Comparison of ENCODE assay signal across 15 mouse cellular contexts in genomic region chr1:60998008-60998557, GRCm38 (mm10). TPM values are rescaled to one million over a fixed set of nuclear protein-coding genes. Genes with fewer than 3 reads are reported as not detected.
A peak's percentile ranks its signal among the peaks of the same experiment; 100 is the strongest.
DNase-seq lines count a peak whose midpoint lies in the region; ATAC-seq and TF ChIP-seq lines count a peak whose summit lies in the region.
"Had no signal": no experiment of that assay in that cellular context is flagged by ENCODE, and none has a peak within 500 bp of the region (broad histone marks: within the 10 kb centered on the region; RNA-seq: fewer than 3 reads in every experiment).

No protein-coding gene starts in this region.

- peak overlapping the region; percentile 1; the same call in 1 of the 2 replicates for H3K4me2 ChIP-seq in heart, embryonic 14.5 days (ENCODE audit: low read length)
- H3K4me2 ChIP-seq: heart, embryonic 12.5 days; liver, embryonic 13.5 days had no signal

- no peak overlapping the region for H3K4me3 ChIP-seq in heart, embryonic 14.5 days (ENCODE audit: control insufficient read depth in 1 of 2, insufficient read depth in 1 of 2, low read depth in 1 of 2, low read length in 2 of 2)
- H3K4me3 ChIP-seq in left cerebral cortex, adult 2 months, result no peak overlapping the region
- H3K4me3 ChIP-seq: forebrain, embryonic 10.5 days; heart, embryonic 12.5 days; liver, embryonic 13.5 days had no signal

- TF ChIP-seq CTCF in left cerebral cortex, adult 2 months (IDR thresholded peaks at IDR 0.05), result peak; percentile 45

- ATAC-seq in heart, embryonic 14.5 days (ENCODE audit: insufficient number of reproducible peaks, insufficient read depth, low FRiP score, low read depth), result no peak

- DNase-seq in heart, postnatal 10 days, result no peak
- DNase-seq in left cerebral cortex, adult 2 months (ENCODE audit: extremely low spot score in 1 of 2, low spot score in 2 of 2), result no peak
- no peak for DNase-seq in left cerebral cortex, postnatal 36 days (ENCODE audit: low spot score in 2 of 2)
- peak; percentile 52 for DNase-seq in brain, adult 2 months (ENCODE audit: low read depth, low spot score)
- peak; percentile 9 to 60 for DNase-seq in cerebellum, postnatal 14 days
- no peak for DNase-seq in gastrocnemius, postnatal 25 days
- no peak for DNase-seq in lung, postnatal 36 days
- DNase-seq: gastrocnemius, postnatal 10 days; kidney, postnatal 10 days; liver, embryonic 13.5 days; lung, postnatal 14 days; thymus, postnatal 14 days had no signal

- no peaks in the 10 kb centered on the region for H3K27me3 ChIP-seq in heart, embryonic 14.5 days (ENCODE audit: control insufficient read depth, insufficient read depth, low read length)
- H3K27me3 ChIP-seq: heart, embryonic 12.5 days; liver, embryonic 13.5 days had no signal

- H3K9ac ChIP-seq in heart, embryonic 14.5 days (ENCODE audit: low read length), result no peak overlapping the region
- H3K9ac ChIP-seq: heart, embryonic 12.5 days; liver, embryonic 13.5 days had no signal

- H3K9me3 ChIP-seq in heart, embryonic 14.5 days (ENCODE audit: control insufficient read depth, low read length), result no peaks in the 10 kb centered on the region
- H3K9me3 ChIP-seq: forebrain, embryonic 10.5 days; heart, embryonic 12.5 days; liver, embryonic 13.5 days had no signal

- H3K27ac ChIP-seq in heart, embryonic 14.5 days (replicated peaks in 1 of 2; ENCODE audit: control insufficient read depth in 1 of 2, insufficient read depth in 1 of 2, low read depth in 2 of 2, low read length in 2 of 2), result peak overlapping the region in 1 of 2 experiments; percentile 75; a peak in 2 of 4 replicates
- H3K27ac ChIP-seq in left cerebral cortex, adult 2 months, result no peak overlapping the region
- H3K27ac ChIP-seq: forebrain, embryonic 10.5 days; liver, embryonic 13.5 days had no signal

- intact Hi-C loops in heart, postnatal 10 days (cut with DNase I), result no loop called here
- intact Hi-C loops in left cerebral cortex, adult 2 months (cut with DNase I), result no loop called here
- intact Hi-C loops in left cerebral cortex, postnatal 36 days (cut with DNase I), result no loop called here

- 83% methylated on average over 3 of the region's 3 CpGs for WGBS in heart, embryonic 14.5 days

- no peaks in the 10 kb centered on the region for H3K36me3 ChIP-seq in heart, embryonic 14.5 days (ENCODE audit: control insufficient read depth, insufficient read depth, low read length)
- H3K36me3 ChIP-seq: forebrain, embryonic 10.5 days; heart, embryonic 12.5 days; liver, embryonic 13.5 days had no signal

- peaks cover 3 to 17% of the 10 kb centered on the region in 2 experiments for H3K4me1 ChIP-seq in heart, embryonic 14.5 days (ENCODE audit: control insufficient read depth in 2 of 2, insufficient read depth in 2 of 2, low read length in 2 of 2)
- H3K4me1 ChIP-seq: forebrain, embryonic 10.5 days; liver, embryonic 13.5 days had no signal

RNA-seq across cellular contexts. Expression of gene Icos, which starts 20.4 kb away (rescaled TPM):
- 0.18 and 0.36 TPM in 2 replicates for polyA plus RNA-seq in heart, embryonic 14.5 days (2014; fragmentation: Nextera tagmentation; extraction: Ambion mirVana)
- under 1 TPM; 0.10 to 0.31 TPM for total RNA-seq in heart, postnatal 10 days (2021)
- total RNA-seq in left cerebral cortex, adult 2 months (2021), result under 1 TPM in 1 of 2 experiments, not detected in 1; 0.09 TPM
- under 1 TPM in 1 of 2 experiments, not detected in 1; 0.15 TPM for total RNA-seq in left cerebral cortex, postnatal 36 days (2021)
- not detected for total RNA-seq in gastrocnemius, postnatal 25 days (2021)

Comparison
In these comparisons a context has a peak if more than half of its experiments do, and no peak if none do; other contexts are left out.
1. DNase-seq: peak in brain, adult 2 months (single experiment) and cerebellum, postnatal 14 days (2 of 2); none in heart, postnatal 10 days (0 of 2), left cerebral cortex, adult 2 months (0 of 2), left cerebral cortex, postnatal 36 days (0 of 2), gastrocnemius, postnatal 25 days (single experiment) and lung, postnatal 36 days (single experiment).